ENCODE assay signal across 19 mouse cellular contexts in the genomic region with DNA sequence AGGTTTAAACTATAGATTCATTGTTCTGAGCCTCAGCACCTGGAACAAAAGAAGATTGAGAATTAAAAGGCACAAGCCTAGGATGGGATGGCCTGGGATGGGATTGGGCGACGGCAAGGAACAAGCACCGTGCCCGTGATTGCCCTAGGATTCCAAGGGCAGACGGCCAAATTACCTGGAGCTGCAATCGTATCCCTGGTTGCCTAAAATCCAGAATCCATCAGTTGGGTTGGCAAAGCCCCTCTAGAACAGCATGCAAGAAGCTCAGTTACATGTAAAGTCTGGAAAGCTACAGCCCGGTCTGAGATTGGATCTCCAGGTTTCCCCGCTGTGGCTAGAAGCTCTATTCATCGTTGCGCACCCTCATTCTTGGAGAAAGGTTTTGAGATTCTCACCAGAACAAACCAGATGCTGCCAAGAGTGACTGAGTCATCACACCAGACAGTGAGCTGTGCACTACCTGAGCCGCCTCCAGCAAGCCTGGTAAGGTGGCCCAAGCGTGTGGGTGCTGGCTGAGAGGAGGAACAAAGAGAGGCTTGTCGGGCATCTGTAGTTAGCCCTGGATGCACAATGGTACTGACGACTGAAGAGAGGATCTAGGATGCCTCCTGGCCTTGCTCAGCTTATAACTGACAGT.
DNase-seq lines count a peak whose midpoint lies in the region.
"Had no signal": no experiment of that assay in that cellular context is flagged by ENCODE, and none has a peak within 500 bp of the region (broad histone marks: within the 10 kb centered on the region; RNA-seq: fewer than 3 reads in every experiment).

No protein-coding gene starts in this region.

- H3K36me3 ChIP-seq in forebrain, embryonic 10.5 days (replicated peaks): no peaks in the 10 kb centered on the region
- H3K36me3 ChIP-seq: forebrain, embryonic 12.5 days; hindbrain, embryonic 12.5 days; limb, embryonic 15.5 days; midbrain, embryonic 13.5 days had no signal

- H3K4me1 ChIP-seq in forebrain, embryonic 10.5 days: peaks cover 26% of the 10 kb centered on the region

- no peak overlapping the region for H3K4me3 ChIP-seq in forebrain, embryonic 10.5 days
- H3K4me3 ChIP-seq: forebrain, embryonic 12.5 days; hindbrain, embryonic 12.5 days; limb, embryonic 15.5 days; midbrain, embryonic 13.5 days had no signal

- H3K27ac ChIP-seq in forebrain, embryonic 10.5 days: no peak overlapping the region
- H3K27ac ChIP-seq: forebrain, embryonic 12.5 days; hindbrain, embryonic 12.5 days; limb, embryonic 15.5 days; liver, embryonic 14.5 days; midbrain, embryonic 13.5 days had no signal

- H3K9me3 ChIP-seq in forebrain, embryonic 10.5 days: no peaks in the 10 kb centered on the region
- H3K9me3 ChIP-seq: forebrain, embryonic 12.5 days; hindbrain, embryonic 12.5 days; limb, embryonic 15.5 days; midbrain, embryonic 13.5 days had no signal

- WGBS in forebrain, embryonic 10.5 days: 92% methylated on average over 14 of the region's 14 CpGs

- H3K27me3 ChIP-seq in forebrain, embryonic 10.5 days (ENCODE audit: poor library complexity, severe bottlenecking): peaks cover 6% of the 10 kb centered on the region; the same call in 1 of the 2 replicates
- H3K27me3 ChIP-seq: forebrain, embryonic 12.5 days; hindbrain, embryonic 12.5 days; limb, embryonic 15.5 days; midbrain, embryonic 13.5 days had no signal

- peak; percentile 61 to 62 for DNase-seq in frontal cortex, postnatal 36 days (ENCODE audit: low spot score in 2 of 2)
- no peak for DNase-seq in frontal cortex, postnatal 14 days (ENCODE audit: low spot score in 2 of 2)
- peak; percentile 71 to 74 for DNase-seq in left cerebral cortex, adult 18-20 months (ENCODE audit: low spot score in 2 of 2)
- no peak for DNase-seq in left cerebral cortex, adult 11 months (ENCODE audit: low spot score)
- DNase-seq in 3134 (ENCODE audit: extremely low read depth, insufficient read length, low spot score): peak; percentile 59
- DNase-seq in gonadal fat pad, adult 2 months (ENCODE audit: low read depth): peak; percentile 50
- DNase-seq in forebrain, embryonic 10.5 days (ENCODE audit: extremely low spot score, low spot score): no peak
- DNase-seq: adrenal gland, adult 2 months; cerebellum, postnatal 10 days; gastrocnemius, postnatal 10 days; kidney, adult 18-20 months; kidney, postnatal 4 days; lung, embryonic 14.5 days; spleen, adult 18-20 months had no signal

Comparison
In these comparisons a context has a peak if more than half of its experiments do, and no peak if none do; other contexts are left out.
1. DNase-seq: peak in frontal cortex, postnatal 36 days (2 of 2), left cerebral cortex, adult 18-20 months (2 of 2), 3134 (single experiment) and gonadal fat pad, adult 2 months (single experiment); none in frontal cortex, postnatal 14 days (0 of 2), left cerebral cortex, adult 11 months (single experiment) and forebrain, embryonic 10.5 days (single experiment).